Mouse (Mus musculus) megakaryocyte, embryonic 14.5 days (primary cell): ENCODE results near the gene Tsc22d3.

ENCODE experiments used
- FLI1 ChIP-seq: IDR thresholded peaks from 2 replicates; pipeline ENCODE4 v1.6.1; 2012; ENCODE audit warnings: low read length, inconsistent platforms, mixed read lengths
- GATA1 ChIP-seq: IDR thresholded peaks from 3 replicates; pipeline ENCODE4 v1.6.1; 2012; ENCODE audit warnings: mixed read lengths, low read length, inconsistent platforms, borderline replicate concordance

DNA sequence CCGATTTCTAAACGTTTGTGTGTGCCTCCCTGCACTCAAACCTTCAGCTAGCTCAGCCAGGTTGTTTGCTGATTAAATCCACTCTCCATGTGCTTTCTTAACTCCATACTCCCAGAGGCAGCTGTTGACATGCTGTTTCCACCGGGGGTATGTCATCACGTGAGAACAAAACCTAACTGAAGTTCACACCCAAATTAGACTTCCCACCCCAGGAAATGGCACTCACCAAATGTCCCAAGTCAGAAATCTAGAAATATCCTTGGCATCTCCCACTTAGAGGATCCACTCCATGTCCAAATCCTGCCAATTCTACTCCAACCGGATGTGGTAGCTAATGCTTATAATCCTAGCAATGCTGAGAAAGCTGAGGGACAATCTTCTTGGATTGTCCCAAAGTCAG lies 100.2 kb downstream of the Tsc22d3 start:
- no peak for TF ChIP-seq GATA1
- no peak for TF ChIP-seq FLI1
